Mouse (Mus musculus) forebrain, embryonic 16.5 days (tissue): ENCODE measurements around the gene Adgrg2. TPM values are rescaled to one million over a fixed set of nuclear protein-coding genes. Genes with fewer than 3 reads are reported as not detected.

Source experiments
- polyA plus RNA-seq: library from polyadenylated mRNA; unstranded; fragments of >200 nt; fragmentation: Nextera tagmentation; extraction: Ambion mirVana; gene quantifications from 2 replicates; pipeline ENCODE4 v1.2.1, GENCODE M21; 2015

Gene Adgrg2
- polyA plus RNA-seq, 1 experiment from 2014 or later: 0.95 TPM

Other genes starting within 250 kb of the Adgrg2 start
- gene Phka2, start 111.5 kb downstream of the Adgrg2 start, polyA plus RNA-seq: 11.5 and 13.3 TPM in 2 replicates